Mouse (Mus musculus) neural tube, embryonic 11.5 days (tissue): ENCODE measurements at regions not wholly inside any gene's neighbourhood (a gene's known extent, or its start where the extent isn't known, plus 50 kb on each side); places are given as distances from the start of the nearest gene placed in this dataset.
"Not testable (repeated sequence)": the region's sequence is repeated elsewhere in the genome, so short reads cannot be mapped to it uniquely, and the experiment has no call there.

ENCODE experiments used
- ATAC-seq: fragments of 200-750 bp; cut with Nextera tagmentation; 2 replicates; pipeline ENCODE4 v1.8.0; 2017; ENCODE audit warnings: moderate number of reproducible peaks, mild to moderate bottlenecking, moderate TSS enrichment, moderate library complexity; ENCODE audit not compliant: insufficient read depth, low FRiP score, low TSS enrichment
- DNase-seq: peaks from one replicate; pipeline ENCODE4 v3.0.0-alpha.2; 2015; ENCODE audit warnings: low spot score
- H3K27ac ChIP-seq: fragments of 300-500 bp; sonication (generic); 2 replicates; pipeline ENCODE4 v1.5.1; 2014; ENCODE audit warnings: low read depth, mild to moderate bottlenecking, low read length
- H3K27me3 ChIP-seq: fragments of 300-500 bp; sonication (generic); 2 replicates; pipeline ENCODE4 v1.6.1; 2014; ENCODE audit warnings: mild to moderate bottlenecking, low read length, mixed read lengths; ENCODE audit not compliant: control insufficient read depth, insufficient read depth
- H3K36me3 ChIP-seq: fragments of 300-500 bp; sonication (generic); 2 replicates; pipeline ENCODE4 v1.6.1; 2014; ENCODE audit warnings: mild to moderate bottlenecking, low read length, moderate library complexity, mixed read lengths; ENCODE audit not compliant: control insufficient read depth, insufficient read depth
- H3K4me1 ChIP-seq: fragments of 300-500 bp; sonication (generic); 2 replicates; pipeline ENCODE4 v1.6.1; 2014; ENCODE audit warnings: low read length, mixed read lengths; ENCODE audit not compliant: control insufficient read depth, insufficient read depth
- H3K4me2 ChIP-seq: fragments of 300-500 bp; sonication (generic); 2 replicates; pipeline ENCODE4 v1.6.1; 2014; ENCODE audit warnings: low read depth, mild to moderate bottlenecking, moderate library complexity
- H3K4me3 ChIP-seq: fragments of 300-500 bp; sonication (generic); 2 replicates; pipeline ENCODE4 v1.5.1; 2014; ENCODE audit warnings: low read depth, low read length
- H3K9ac ChIP-seq: fragments of 300-500 bp; sonication (generic); 2 replicates; pipeline ENCODE4 v1.6.1; 2014; ENCODE audit warnings: mild to moderate bottlenecking, low read length
- H3K9me3 ChIP-seq: fragments of 300-500 bp; sonication (generic); 2 replicates; pipeline ENCODE4 v1.6.1; 2016; ENCODE audit warnings: low read length; ENCODE audit not compliant: control insufficient read depth
- WGBS: fragments of 180-500 bp; shearing (Covaris S2); extraction: QIAGEN DNeasy Blood & Tissue Kit; methylation state at CpG from one replicate; pipeline ENCODE4 v1.1.7; 2014; 5-methylcytosine and 5-hydroxymethylcytosine counted together

GRCm38 (mm10) chr4:143029813-143030212 lies 183.0 kb downstream of the Prdm2 start:
- not testable (repeated sequence) for ATAC-seq, H3K4me2 ChIP-seq
- WGBS: 69% methylated on average over 4 of the region's 4 CpGs

GRCm38 (mm10) chr4:143027292-143027691 lies 185.5 kb downstream of the Prdm2 start:
- H3K4me1 ChIP-seq: no peaks in the 10 kb centered on the region
- 9% methylated on average over 5 of the region's 5 CpGs for WGBS
- DNase-seq (peak; percentile 75), ATAC-seq (peak; percentile 70)
- no peaks in the 10 kb centered on the region for H3K27me3 ChIP-seq
- H3K9me3 ChIP-seq: no peaks in the 10 kb centered on the region
- H3K27ac ChIP-seq: no peak overlapping the region
- no peaks in the 10 kb centered on the region for H3K36me3 ChIP-seq
- no peak overlapping the region for H3K9ac ChIP-seq
- H3K4me2 ChIP-seq: no peak overlapping the region
- H3K4me3 ChIP-seq: no peak overlapping the region

More at GRCm38 (mm10) chr4:143029813-143030212, 183.0 kb downstream of the Prdm2 start:
- H3K27ac ChIP-seq, DNase-seq, H3K36me3 ChIP-seq, H3K27me3 ChIP-seq, H3K4me3 ChIP-seq, H3K9me3 ChIP-seq, H3K4me1 ChIP-seq, H3K9ac ChIP-seq: not testable (repeated sequence)

GRCm38 (mm10) chr4:143021242-143021881 lies 191.4 kb downstream of the Prdm2 start:
- ATAC-seq: peak; percentile 80
- Histone ChIP-seq H3K27me3 (no peaks in the 10 kb centered on the region), H3K4me2 (no peak overlapping the region), H3K9ac (no peak overlapping the region), H3K9me3 (no peaks in the 10 kb centered on the region), H3K4me1 (no peaks in the 10 kb centered on the region), H3K36me3 (no peaks in the 10 kb centered on the region), H3K27ac (no peak overlapping the region), H3K4me3 (no peak overlapping the region)
- WGBS: 49% methylated on average over 10 of the region's 10 CpGs
- peak; percentile 80 for DNase-seq

DNA sequence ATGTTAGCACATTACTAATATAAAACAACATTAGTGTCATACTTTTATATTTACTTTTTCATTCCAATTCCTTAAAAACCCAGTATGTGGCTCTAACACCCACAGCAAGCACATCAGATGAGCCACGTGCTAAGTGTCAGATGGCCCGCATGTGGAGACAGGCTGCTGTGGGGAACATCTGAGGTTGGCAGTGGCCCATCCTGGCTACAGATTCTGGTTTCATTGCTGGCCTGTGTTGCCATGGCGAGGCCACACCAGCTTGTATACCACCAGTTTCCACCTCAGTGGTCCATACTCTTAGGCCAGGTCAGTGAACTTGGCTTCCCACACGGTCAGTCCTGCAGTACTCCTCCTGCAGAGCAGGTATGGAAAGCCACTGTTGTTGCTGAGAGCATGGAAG lies 192.1 kb downstream of the Prdm2 start:
- ATAC-seq (no peak), DNase-seq (no peak)
- no peaks in the 10 kb centered on the region for H3K36me3 ChIP-seq
- H3K9ac ChIP-seq: no peak overlapping the region
- H3K4me1 ChIP-seq: no peaks in the 10 kb centered on the region
- H3K4me2 ChIP-seq: no peak overlapping the region
- no peaks in the 10 kb centered on the region for H3K27me3 ChIP-seq
- H3K9me3 ChIP-seq: no peaks in the 10 kb centered on the region
- WGBS: 70% methylated on average over 4 of the region's 4 CpGs
- H3K4me3 ChIP-seq: no peak overlapping the region
- no peak overlapping the region for H3K27ac ChIP-seq

GRCm38 (mm10) chr4:143012900-143013299 lies 199.9 kb downstream of the Prdm2 start:
- Histone ChIP-seq H3K9me3 (no peaks in the 10 kb centered on the region), H3K4me1 (no peaks in the 10 kb centered on the region), H3K36me3 (no peaks in the 10 kb centered on the region), H3K4me2 (no peak overlapping the region), H3K27ac (no peak overlapping the region), H3K9ac (no peak overlapping the region), H3K27me3 (no peaks in the 10 kb centered on the region), H3K4me3 (no peak overlapping the region)
- WGBS: 87% methylated on average over 8 of the region's 8 CpGs
- DNase-seq (no peak), ATAC-seq (no peak)

DNA sequence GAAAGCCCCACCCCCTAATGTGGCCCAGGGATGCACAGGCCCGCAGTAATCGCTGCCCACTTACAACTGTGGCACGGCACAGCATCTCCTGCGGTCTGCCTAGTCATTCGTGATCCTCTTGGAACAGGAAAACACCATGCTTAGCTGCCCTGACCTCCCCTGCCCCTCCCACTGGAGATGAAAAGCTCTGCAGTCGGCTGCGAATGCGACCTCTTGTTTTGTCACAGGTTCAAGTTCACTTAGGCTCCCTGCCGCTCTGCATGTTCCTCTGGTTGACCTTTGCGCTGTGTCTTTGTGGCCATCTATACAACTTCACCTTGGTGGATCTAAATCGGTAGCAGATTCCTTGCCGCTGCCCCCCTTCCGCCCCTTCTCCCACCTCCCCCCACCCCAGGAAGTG lies 210.8 kb downstream of the Prdm2 start:
- no peaks in the 10 kb centered on the region for H3K27me3 ChIP-seq
- no peak overlapping the region for H3K27ac ChIP-seq
- H3K9ac ChIP-seq: no peak overlapping the region
- DNase-seq (no peak), ATAC-seq (no peak)
- H3K4me3 ChIP-seq: no peak overlapping the region
- no peaks in the 10 kb centered on the region for H3K9me3 ChIP-seq
- no peak overlapping the region for H3K4me2 ChIP-seq
- WGBS: 36% methylated on average over 13 of the region's 13 CpGs
- H3K36me3 ChIP-seq: no peaks in the 10 kb centered on the region
- H3K4me1 ChIP-seq: peaks cover 6% of the 10 kb centered on the region; the same call in 1 of the 2 replicates

DNA sequence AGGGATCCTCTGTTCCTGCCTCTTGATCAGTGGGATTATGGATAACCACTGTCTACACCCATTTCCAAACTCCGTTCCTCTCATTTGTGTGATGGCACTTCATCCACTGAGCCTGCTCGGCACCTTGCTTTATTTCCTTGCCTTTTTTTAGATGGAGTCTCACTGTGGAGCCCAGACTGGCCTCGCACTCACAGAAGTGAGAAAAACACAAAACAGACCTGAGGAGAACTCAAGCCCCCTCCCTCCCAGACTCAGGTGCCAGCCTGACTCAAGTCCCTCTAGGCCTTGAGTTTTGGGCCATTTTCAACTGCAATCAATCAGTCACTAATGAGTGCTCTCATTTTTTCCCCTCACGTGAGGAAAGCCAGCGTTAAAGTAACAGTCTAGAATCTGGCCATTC lies 211.3 kb downstream of the Prdm2 start:
- 68% methylated on average over 5 of the region's 5 CpGs for WGBS

DNA sequence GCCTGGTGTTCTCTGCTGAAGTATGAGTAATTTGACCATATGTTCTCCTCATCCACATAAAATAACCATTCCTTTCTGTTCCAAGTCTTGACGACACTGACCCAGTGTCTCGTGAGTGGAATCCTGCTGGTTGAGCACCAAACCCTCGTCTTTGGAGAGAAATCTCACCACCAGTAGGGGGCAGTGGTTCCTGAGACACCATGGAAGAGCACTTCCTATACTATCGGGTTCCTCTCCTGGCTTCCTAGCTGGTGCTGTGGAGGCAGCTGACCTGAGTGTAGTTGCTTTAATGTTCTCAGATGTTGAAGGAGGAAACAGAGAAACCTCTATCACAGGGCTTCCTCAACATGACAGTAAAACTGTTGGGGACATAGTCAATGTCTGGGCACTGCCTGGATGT lies 216.4 kb downstream of the Prdm2 start:
- WGBS: 73% methylated on average over 4 of the region's 4 CpGs
- no peak for DNase-seq
- H3K27ac ChIP-seq: no peak overlapping the region

More for the DNA sequence above, 211.3 kb downstream of the Prdm2 start:
- H3K27ac ChIP-seq: no peak overlapping the region
- ATAC-seq: no peak
- H3K4me3 ChIP-seq: no peak overlapping the region
- H3K4me2 ChIP-seq: no peak overlapping the region
- no peaks in the 10 kb centered on the region for H3K36me3 ChIP-seq
- no peak for DNase-seq
- H3K4me1 ChIP-seq: peaks cover 6% of the 10 kb centered on the region; the same call in 1 of the 2 replicates
- H3K9me3 ChIP-seq: no peaks in the 10 kb centered on the region
- no peaks in the 10 kb centered on the region for H3K27me3 ChIP-seq
- H3K9ac ChIP-seq: no peak overlapping the region

GRCm38 (mm10) chr4:142991401-142991800 lies 221.4 kb downstream of the Prdm2 start:
- ATAC-seq: no peak
- H3K9ac ChIP-seq: no peak overlapping the region
- no peaks in the 10 kb centered on the region for H3K4me1 ChIP-seq
- no peak overlapping the region for H3K27ac ChIP-seq
- H3K9me3 ChIP-seq: no peaks in the 10 kb centered on the region
- H3K36me3 ChIP-seq: no peaks in the 10 kb centered on the region
- no peak overlapping the region for H3K4me3 ChIP-seq
- no peak for DNase-seq
- 73% methylated on average over 4 of the region's 4 CpGs for WGBS
- no peaks in the 10 kb centered on the region for H3K27me3 ChIP-seq
- H3K4me2 ChIP-seq: no peak overlapping the region

More for the DNA sequence above, 216.4 kb downstream of the Prdm2 start:
- H3K9me3 ChIP-seq: no peaks in the 10 kb centered on the region
- H3K36me3 ChIP-seq: no peaks in the 10 kb centered on the region
- no peak overlapping the region for H3K4me3 ChIP-seq
- no peaks in the 10 kb centered on the region for H3K4me1 ChIP-seq
- no peaks in the 10 kb centered on the region for H3K27me3 ChIP-seq
- no peak overlapping the region for H3K9ac ChIP-seq
- no peak for ATAC-seq
- H3K4me2 ChIP-seq: no peak overlapping the region
